Mouse (Mus musculus): Measurements from ENCODE around the gene Hs6st1.

Gene Hs6st1

DNA sequence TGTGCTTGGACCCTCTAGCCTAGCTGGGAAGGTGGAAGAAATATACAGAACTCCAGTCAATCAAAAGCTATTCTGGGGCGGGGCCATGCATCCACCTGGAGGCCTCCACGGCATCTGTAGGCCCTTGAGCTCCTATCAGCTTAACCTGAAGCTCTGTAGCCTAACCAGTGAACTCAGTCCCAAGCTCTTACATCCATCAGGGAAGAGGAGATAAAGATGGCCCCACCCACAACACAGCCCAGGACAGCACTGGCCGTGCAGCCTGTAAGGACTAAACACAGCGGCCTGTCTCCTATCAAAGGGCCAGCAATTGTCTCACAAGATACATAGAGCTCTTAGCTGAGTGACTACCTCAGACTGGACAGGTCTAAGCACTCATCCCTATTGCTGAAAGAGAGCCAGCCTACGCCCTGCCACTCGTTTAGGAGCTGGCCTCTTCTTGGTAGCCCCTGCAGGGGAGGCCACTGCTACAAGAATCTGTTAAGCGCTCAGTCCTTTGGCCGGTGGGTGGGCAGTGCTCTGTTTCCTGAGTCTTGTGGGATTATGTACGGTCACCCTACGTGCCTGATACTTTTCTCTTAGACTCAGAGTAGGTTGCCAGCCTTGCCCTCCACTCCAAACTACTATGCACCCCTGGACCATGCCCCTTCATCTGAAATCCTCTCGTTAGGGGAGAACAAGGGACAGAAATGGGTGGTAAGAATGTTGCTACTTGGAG lies 6.0 kb upstream of the Hs6st1 start:
- CTCF ChIA-PET: interaction anchor here in 3 of 4 experiments (0.6 to 5.4 kb wide), 11 partner anchors 12 to 867 kb away, joined by 3 to 38 read pairs (median 3); no protein-coding TSS in a partner anchor
- POLR2A ChIA-PET: interaction anchor here (0.6 to 42.6 kb wide), 115 partner anchors 7 to 1202 kb away, joined by 3 to 819 read pairs (median 7); partner anchors contain the start of genes Hs6st1 (in 3 of the 4) and Uggt1 (in 1 of the 4)

DNA sequence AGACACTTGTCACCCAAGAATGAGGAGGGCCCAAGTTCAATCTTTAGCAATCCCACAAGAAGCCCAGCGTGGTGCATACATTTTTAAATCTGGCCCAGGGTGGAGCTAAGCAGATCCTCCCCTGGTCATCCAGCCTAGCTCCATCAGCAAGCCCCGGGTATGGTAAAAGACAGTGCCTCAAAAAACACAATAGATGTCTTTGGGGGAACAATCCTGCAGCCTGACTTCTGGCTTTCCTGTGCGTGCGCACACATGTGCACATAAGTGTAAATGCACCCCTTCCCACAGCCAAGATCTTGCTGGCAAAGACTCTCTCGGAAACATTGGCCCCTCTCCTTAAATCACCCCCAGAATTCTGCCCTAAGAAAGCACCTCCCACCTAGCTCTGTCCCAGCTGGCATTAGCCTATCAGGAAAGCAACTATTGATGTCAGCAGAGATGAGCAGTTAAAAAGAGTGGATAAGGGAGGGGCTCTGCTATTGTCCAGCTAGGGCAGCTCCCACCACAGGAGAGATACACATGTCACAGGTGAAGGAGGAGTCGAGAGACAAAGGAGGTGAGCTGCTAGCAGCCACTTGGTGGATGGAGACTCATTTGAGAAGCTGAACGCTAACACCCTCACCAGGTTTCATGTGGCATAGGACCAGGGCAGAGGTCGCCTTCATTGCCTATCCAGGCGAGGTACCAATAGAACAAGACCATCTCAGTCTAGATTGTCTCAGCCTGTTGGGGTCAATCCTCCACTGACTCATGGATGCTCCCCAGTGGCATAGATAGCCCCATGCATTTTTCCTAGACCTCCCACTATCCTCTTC lies 5.2 kb upstream of the Hs6st1 start:
- POLR2A ChIA-PET: interaction anchor here (0.5 to 42.6 kb wide), 99 partner anchors 6 to 336 kb away, joined by 3 to 819 read pairs (median 7); partner anchors contain the start of genes Hs6st1 (in 3 of the 4) and Uggt1 (in 1 of the 4)
- CTCF ChIA-PET: interaction anchor here (0.6 to 5.4 kb wide), 10 partner anchors 50 to 223 kb away, joined by 3 to 38 read pairs (median 4); no protein-coding TSS in a partner anchor

DNA sequence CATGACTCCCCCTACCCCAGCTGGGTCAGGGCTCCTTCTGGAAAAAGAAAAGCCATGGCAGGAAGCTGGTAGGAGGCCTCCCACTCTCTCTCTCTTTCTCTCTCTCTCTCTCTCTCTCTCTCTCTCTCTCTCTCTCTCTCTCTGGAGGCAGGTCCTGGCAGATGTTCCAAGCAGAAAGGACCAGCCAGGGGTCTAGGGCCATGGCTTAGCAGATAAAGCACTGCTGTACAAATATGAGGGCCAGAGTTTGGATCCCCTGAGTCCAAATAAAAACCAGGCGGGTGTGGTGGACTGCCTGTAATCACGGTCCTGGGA lies 4.6 kb upstream of the Hs6st1 start:
- ChIA-PET POLR2A (interaction anchor here (0.6 to 42.6 kb wide), 71 partner anchors 6 to 337 kb away, joined by 3 to 819 read pairs (median 10); partner anchors contain the start of gene Hs6st1 (in 2 of the 4)), CTCF (interaction anchor here (0.6 to 5.4 kb wide), 9 partner anchors 50 to 224 kb away, joined by 3 to 38 read pairs (median 4); no protein-coding TSS in a partner anchor)

DNA sequence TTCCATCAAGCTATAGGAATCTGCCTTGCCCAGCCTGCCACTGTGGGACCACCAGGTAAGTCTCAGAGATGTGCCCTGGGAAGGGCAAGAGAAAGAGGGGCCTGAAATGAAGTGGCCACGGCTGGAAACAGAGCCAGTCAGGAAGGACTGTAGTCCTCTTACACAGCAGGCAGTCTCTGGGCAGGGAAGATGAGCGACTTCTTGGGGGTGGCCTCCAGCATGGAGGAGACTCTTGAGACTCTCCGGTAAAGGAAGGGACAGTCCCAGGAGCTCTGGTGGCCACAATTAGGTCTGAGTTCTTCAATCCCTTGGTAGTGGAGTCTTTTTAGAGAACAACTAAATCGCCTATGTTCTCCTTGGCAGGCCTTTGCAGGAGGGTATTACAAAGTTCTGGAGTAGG lies 4.0 kb upstream of the Hs6st1 start:
- POLR2A ChIA-PET: interaction anchor here in 3 of 4 experiments (0.7 to 42.6 kb wide), 36 partner anchors 8 to 225 kb away, joined by 3 to 819 read pairs (median 30); no protein-coding TSS in a partner anchor
- CTCF ChIA-PET: interaction anchor here in 3 of 4 experiments (0.7 to 5.4 kb wide), 8 partner anchors 36 to 225 kb away, joined by 3 to 38 read pairs (median 4); no protein-coding TSS in a partner anchor

DNA sequence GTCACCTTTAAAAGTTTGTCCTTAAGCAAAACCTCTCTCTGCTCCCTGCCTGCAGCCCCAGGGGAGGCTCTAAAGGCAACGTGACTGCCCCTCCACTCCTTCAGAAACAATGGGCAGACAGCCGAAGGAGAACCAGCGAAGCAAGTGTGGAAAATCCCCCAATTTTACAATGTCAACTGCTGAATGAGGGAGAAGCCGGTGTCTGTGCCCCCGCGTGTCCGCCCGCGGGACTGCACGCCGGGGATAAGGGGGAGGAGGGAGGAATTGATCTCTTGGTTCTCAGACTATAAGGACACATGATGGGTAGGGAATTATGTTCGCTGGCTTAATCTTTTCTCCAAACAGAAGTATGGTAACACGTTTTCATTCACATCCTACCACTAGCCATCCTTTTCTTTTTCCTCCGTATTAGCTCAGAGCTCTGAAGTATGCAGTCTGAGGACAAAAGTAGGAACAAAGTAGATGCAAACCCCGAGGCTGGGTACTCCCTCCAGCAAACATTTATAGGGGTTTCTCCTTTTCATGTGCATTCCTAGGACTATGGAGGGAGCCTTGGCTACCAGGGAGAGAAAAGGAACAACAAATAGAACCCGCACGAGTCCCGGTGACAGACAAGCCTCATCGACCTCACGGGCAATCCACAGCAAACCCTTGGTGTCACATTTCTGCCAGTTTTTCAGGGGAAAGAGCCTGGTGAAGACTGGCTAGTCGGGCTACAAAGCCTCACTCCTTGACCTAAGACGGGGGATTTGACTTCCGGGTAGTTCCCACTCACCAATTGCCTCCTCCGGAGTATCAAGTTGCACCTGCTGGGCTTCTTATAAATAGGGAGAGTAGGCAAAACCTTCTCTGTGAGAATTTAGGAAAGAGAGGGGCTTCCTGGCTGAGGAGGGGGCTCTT lies 3.1 kb upstream of the Hs6st1 start:
- CTCF ChIA-PET: interaction anchor here in 3 of 4 experiments (0.7 to 5.4 kb wide), 10 partner anchors 35 to 1549 kb away, joined by 3 to 38 read pairs (median 4); no protein-coding TSS in a partner anchor
- POLR2A ChIA-PET: interaction anchor here in 3 of 4 experiments (0.5 to 42.6 kb wide), 36 partner anchors 8 to 248 kb away, joined by 3 to 819 read pairs (median 7); no protein-coding TSS in a partner anchor

DNA sequence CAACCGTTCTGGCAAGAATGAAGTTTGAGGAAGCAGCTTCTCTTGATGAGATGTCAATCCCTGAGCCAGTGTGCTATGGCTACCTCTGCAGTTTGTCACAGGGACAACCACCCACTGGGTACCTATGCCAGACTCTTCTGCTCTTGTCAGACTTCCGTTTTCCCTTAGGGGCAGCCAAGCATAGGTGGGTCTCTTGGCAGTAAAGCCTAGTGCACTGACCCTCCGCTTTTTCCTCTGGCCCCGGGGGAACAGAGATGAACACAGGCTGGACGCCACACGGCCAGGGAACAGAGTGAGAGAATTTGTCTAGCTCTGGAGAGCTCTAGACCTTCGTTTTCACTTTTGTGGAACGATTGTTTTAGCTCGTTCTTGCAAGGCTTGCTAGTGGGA lies 2.4 kb upstream of the Hs6st1 start:
- ChIA-PET POLR2A (interaction anchor here in 3 of 4 experiments (0.5 to 42.6 kb wide), 28 partner anchors 9 to 249 kb away, joined by 3 to 819 read pairs (median 6); no protein-coding TSS in a partner anchor), CTCF (interaction anchor here in 3 of 4 experiments (0.7 to 5.4 kb wide), 5 partner anchors 69 to 1550 kb away, joined by 3 to 38 read pairs (median 4); no protein-coding TSS in a partner anchor)

DNA sequence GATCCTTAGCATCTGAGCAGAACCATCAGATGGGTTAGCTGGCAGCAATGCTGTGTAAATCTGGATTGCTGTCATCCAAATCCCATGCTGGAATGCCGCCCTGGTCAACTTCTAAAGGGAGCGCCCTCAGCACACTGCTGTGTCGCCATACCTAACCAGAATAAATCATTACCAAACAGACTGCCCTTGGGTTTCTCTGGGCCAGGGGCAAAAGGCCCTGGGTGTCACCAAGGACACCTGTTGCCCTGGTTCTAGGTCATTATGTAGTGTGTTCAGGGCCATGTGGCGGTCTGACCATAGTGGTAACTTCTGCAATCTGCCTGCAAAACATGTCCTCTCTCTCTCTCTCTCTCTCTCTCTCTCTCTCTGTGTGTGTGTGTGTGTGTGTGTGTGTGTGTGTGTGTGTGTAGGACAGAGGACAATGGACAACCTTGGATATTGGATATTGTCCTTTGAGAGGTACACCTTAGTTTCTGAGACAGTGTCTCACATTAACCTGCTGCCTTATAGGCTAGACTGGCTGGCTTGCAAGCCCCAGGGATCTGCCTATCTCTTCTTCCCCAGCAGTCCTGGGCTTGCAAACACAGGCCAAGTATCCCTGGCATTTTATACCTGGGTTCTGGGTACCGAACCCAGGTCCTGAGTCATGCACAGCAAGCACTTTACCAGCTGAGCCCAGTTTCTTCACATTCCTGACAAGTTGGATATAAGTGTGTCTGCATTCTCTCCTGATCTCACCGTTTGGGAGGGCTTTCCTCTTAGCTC lies 1.8 kb upstream of the Hs6st1 start:
- CTCF ChIA-PET: interaction anchor here (0.6 to 5.4 kb wide), 7 partner anchors 56 to 472 kb away, joined by 3 to 38 read pairs (median 4); no protein-coding TSS in a partner anchor
- POLR2A ChIA-PET: interaction anchor here (0.5 to 42.6 kb wide), 43 partner anchors 6 to 810 kb away, joined by 3 to 819 read pairs (median 5); no protein-coding TSS in a partner anchor

DNA sequence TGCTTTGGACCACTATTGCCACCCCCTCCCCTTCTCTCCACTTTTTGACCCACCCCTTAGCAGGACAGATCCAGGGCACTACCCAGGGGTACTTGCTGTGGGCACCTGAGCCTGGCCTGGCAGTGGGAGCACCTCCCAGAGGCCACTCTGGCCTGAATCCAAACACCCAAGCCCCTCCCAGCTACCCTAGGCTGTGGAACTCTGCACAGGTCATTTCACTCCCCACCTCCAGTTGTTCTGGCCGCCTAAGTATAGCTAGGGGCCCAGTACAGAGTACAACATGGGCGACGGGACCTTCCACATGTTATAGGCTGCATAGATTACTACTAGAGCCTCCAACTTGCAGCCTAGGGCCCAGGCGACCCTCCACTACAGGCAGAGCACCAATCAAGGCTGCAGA lies 999 bp upstream of the Hs6st1 start:
- CTCF ChIA-PET: interaction anchor here (0.5 to 5.4 kb wide), 9 partner anchors 20 to 472 kb away, joined by 3 to 38 read pairs (median 4); no protein-coding TSS in a partner anchor
- POLR2A ChIA-PET: interaction anchor here (0.6 to 42.6 kb wide), 41 partner anchors 7 to 811 kb away, joined by 3 to 819 read pairs (median 7); no protein-coding TSS in a partner anchor

DNA sequence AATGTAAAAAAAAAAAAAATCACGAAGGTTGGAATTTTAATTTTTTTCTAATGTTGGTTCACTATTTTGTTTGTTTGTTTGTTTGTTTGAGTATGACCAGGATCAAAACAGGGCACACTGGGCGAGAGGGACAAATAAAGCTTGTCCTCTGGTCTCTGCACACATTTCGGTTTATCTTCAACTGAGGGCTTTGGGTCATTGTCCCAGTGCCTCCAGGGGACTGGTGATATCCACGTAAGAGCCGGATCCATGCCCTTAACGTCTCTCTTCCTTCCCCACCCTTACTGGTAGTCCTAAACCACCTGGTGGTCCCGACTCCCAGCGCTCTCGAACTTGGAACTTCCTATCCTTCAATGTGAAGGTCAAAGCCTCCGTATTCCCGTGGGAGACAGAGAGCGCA lies 589 bp upstream of the Hs6st1 start:
- CTCF ChIA-PET: interaction anchor here (0.5 to 2.5 kb wide), 11 partner anchors 9 to 228 kb away, joined by 3 to 16 read pairs (median 4); no protein-coding TSS in a partner anchor
- POLR2A ChIA-PET: interaction anchor here (0.5 to 42.6 kb wide), 75 partner anchors 7 to 324 kb away, joined by 3 to 819 read pairs (median 5); no protein-coding TSS in a partner anchor

DNA sequence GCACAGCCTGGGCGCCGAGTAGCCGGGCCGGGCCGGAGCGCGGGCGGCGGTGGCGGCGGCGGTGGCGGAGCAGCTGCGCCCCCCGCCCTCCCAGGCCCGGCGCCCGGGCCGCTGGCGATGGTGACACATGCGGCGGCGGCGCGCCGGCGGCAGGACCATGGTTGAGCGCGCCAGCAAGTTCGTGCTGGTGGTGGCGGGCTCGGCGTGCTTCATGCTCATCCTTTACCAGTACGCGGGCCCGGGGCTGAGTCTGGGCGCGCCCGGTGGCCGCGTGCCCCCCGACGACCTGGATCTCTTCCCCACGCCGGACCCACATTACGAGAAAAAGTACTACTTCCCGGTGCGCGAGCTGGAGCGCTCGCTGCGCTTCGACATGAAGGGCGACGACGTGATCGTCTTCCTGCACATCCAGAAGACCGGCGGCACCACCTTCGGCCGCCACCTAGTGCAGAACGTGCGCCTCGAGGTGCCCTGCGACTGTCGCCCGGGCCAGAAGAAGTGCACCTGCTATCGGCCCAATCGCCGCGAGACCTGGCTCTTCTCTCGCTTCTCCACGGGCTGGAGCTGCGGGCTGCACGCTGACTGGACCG lies 426 bp downstream of the Hs6st1 start:
- ChIA-PET CTCF (interaction anchor here (0.5 to 2.5 kb wide), 10 partner anchors 55 to 369 kb away, joined by 3 to 16 read pairs (median 4); no protein-coding TSS in a partner anchor), POLR2A (interaction anchor here (0.6 to 42.6 kb wide), 82 partner anchors 8 to 599 kb away, joined by 3 to 819 read pairs (median 5); no protein-coding TSS in a partner anchor)

DNA sequence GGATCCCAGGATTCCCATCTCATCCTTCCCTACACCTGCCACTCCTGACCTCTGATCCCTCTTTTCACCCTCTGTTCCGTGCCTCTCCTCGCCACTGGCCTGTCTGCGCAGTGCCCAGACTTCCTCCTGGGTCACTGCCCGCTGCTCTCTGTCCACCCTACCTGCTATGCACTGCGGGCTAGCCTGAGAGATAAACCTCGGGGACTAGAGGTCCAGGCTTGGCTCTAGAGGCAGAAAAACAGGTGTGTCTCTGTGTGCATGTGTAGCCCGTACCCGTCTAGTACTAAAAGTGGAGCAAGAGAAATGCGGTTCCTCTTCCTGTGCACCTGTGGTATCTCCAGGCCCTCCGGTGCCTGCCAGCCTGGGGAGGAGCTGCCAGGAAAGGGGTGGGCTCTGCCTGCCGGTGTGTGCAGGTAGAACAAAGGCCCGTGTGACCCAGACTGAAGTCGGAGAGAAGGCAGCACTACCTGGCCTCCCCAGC lies 1.1 kb downstream of the Hs6st1 start:
- POLR2A ChIA-PET: interaction anchor here (0.6 to 42.6 kb wide), 49 partner anchors 8 to 600 kb away, joined by 3 to 819 read pairs (median 5); no protein-coding TSS in a partner anchor
- CTCF ChIA-PET: interaction anchor here in 3 of 4 experiments (1.1 to 2.5 kb wide), 5 partner anchors 56 to 230 kb away, joined by 3 to 16 read pairs (median 4); no protein-coding TSS in a partner anchor

DNA sequence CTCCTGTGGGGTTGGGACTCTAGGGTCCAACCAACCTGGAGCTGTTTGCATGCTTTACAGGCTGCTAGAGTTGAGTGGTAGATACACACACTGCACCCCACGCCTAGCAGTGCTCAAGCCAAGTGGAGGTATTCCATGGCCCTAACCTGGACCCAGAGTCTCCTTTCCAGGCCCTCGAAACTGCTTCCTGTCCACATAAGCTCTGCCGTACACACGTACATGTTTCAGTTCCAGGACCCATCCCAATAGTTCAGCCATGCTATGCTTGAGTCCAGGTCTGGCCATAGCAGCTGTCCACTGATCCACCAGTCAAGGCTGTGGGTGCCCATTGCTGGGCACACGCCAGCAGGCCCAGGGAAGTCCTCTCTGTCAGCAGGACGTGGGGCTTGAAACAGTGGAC lies 2.0 kb downstream of the Hs6st1 start:
- ChIA-PET POLR2A (interaction anchor here (0.6 to 42.6 kb wide), 48 partner anchors 9 to 417 kb away, joined by 3 to 819 read pairs (median 5); no protein-coding TSS in a partner anchor), CTCF (interaction anchor here in 2 of 4 experiments (0.5 to 1.2 kb wide), 2 partner anchors 57 to 64 kb away, joined by 3 read pairs; no protein-coding TSS in a partner anchor)

DNA sequence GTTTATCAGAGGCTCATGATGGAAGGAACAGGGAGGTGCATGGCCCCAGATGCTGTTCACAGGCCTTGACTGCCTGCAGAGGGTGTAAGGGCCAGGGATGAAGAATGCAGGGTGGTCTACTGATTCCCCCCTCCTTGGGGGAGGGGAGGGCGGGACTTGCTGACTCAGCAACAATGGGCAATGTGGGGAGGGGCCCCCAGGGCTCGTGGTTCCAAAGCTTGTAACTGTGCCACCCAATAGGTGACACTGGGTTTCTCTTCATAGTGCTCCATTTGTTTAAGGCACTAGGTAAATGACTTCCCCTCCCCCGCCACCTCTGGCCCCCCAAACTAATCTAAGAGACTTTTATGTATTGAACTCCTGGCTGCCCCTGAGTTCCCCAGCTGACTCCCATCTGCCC lies 2.5 kb downstream of the Hs6st1 start:
- CTCF ChIA-PET: interaction anchor here in 1 of 4 experiments (0.7 kb wide), 1 partner anchor 66 kb away, joined by 3 read pairs; no protein-coding TSS in a partner anchor
- POLR2A ChIA-PET: interaction anchor here (0.6 to 42.6 kb wide), 33 partner anchors 8 to 231 kb away, joined by 3 to 819 read pairs (median 8); no protein-coding TSS in a partner anchor

DNA sequence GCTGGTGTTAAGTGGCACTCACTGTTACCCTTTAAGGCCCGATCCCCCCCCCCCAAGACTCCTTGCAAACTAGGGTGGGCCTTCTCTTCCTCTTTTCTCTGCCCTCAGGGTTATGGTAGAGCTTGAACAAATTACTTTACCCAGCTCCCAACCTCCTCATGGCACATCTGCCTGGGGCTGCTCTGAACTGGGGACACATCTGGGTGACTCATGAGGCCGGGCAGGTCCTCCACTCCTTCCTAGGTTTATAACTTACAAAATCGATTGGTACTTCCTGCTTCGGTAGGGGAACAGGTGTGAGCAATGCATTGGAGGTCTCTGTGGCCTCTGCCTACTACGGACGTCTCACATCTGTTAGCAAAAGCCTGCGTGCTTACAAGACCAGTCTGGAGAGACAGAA lies 3.0 kb downstream of the Hs6st1 start:
- CTCF ChIA-PET: interaction anchor here in 1 of 4 experiments (0.7 kb wide), 1 partner anchor 66 kb away, joined by 3 read pairs; no protein-coding TSS in a partner anchor
- POLR2A ChIA-PET: interaction anchor here (0.6 to 42.6 kb wide), 27 partner anchors 8 to 1612 kb away, joined by 3 to 819 read pairs (median 8); partner anchors contain the start of gene Ptpn18 (in 1 of the 4)

DNA sequence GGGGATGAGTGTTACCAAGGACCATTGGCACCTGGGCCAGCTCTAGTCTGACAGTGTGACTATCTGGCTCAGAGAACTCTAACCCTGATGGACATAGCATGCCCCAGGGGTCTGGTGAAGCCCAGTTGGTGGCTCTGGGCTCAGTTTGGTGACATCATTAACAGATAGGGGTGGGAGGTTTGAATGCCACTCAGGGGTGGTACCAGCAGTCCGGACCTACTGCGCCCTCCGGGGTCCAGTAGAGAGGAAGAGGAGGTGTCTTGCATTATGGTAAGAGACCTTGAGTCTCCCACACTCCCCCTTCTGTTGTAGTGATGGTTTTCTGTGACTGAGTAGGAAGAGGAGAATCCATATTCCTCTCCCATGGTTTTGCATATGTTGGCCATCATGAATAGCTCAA lies 3.4 kb downstream of the Hs6st1 start:
- ChIA-PET CTCF (interaction anchor here in 1 of 4 experiments (0.7 kb wide), 1 partner anchor 67 kb away, joined by 3 read pairs; no protein-coding TSS in a partner anchor), POLR2A (interaction anchor here (0.6 to 42.6 kb wide), 18 partner anchors 11 to 1612 kb away, joined by 3 to 819 read pairs (median 8); partner anchors contain the start of gene Ptpn18 (in 1 of the 4))

Data from embryonic stem cell, embryonic (primary cell).